Mouse (Mus musculus): ENCODE measurements around the gene Chac1. TPM values are rescaled to one million over a fixed set of nuclear protein-coding genes. Genes with fewer than 3 reads are reported as not detected.

The Chac1 gene
- polyA plus RNA-seq, 2 experiments from 2014 or later: not detected

GRCm38 (mm10) chr2:119328546-119328945 is 22.5 kb upstream of the Chac1 start:
- ATAC-seq: no peak

GRCm38 (mm10) chr2:119329123-119329817 is 21.8 kb upstream of the Chac1 start:
- ATAC-seq: no peak

- ATAC-seq: no peak
Observed at GRCm38 (mm10) chr2:119330795-119331194, 20.2 kb upstream of the Chac1 start.

- no peak for ATAC-seq
Observed at GRCm38 (mm10) chr2:119332177-119332661, 18.8 kb upstream of the Chac1 start.

- ATAC-seq: no peak
Observed at GRCm38 (mm10) chr2:119334135-119334534, 16.9 kb upstream of the Chac1 start.

- ATAC-seq: no peak
Observed at GRCm38 (mm10) chr2:119334964-119335525, 16.0 kb upstream of the Chac1 start.

GRCm38 (mm10) chr2:119335535-119335934 is 15.5 kb upstream of the Chac1 start:
- no peak for ATAC-seq

GRCm38 (mm10) chr2:119336002-119336401 is 15.0 kb upstream of the Chac1 start:
- no peak for ATAC-seq

GRCm38 (mm10) chr2:119336470-119336869 is 14.6 kb upstream of the Chac1 start:
- ATAC-seq: no peak

- peak; percentile 87 for ATAC-seq
Observed at GRCm38 (mm10) chr2:119337425-119338265, 13.4 kb upstream of the Chac1 start.

GRCm38 (mm10) chr2:119344537-119345138 is 6.4 kb upstream of the Chac1 start:
- ATAC-seq: no peak

- ATAC-seq: no peak
Observed at GRCm38 (mm10) chr2:119353707-119354106, 2.7 kb downstream of the Chac1 start.

GRCm38 (mm10) chr2:119355089-119355488 is 4.1 kb downstream of the Chac1 start:
- ATAC-seq: no peak

GRCm38 (mm10) chr2:119355651-119356050 is 4.6 kb downstream of the Chac1 start:
- no peak for ATAC-seq

GRCm38 (mm10) chr2:119356310-119356709 is 5.3 kb downstream of the Chac1 start:
- no peak for ATAC-seq

GRCm38 (mm10) chr2:119356805-119357204 is 5.8 kb downstream of the Chac1 start:
- no peak for ATAC-seq

- no peak for ATAC-seq
Observed at GRCm38 (mm10) chr2:119358249-119358648, 7.2 kb downstream of the Chac1 start.

- no peak for ATAC-seq
Observed at GRCm38 (mm10) chr2:119359721-119360291, 8.8 kb downstream of the Chac1 start.

GRCm38 (mm10) chr2:119364969-119365368 is 13.9 kb downstream of the Chac1 start:
- ATAC-seq: no peak

GRCm38 (mm10) chr2:119367346-119367745 is 16.3 kb downstream of the Chac1 start:
- ATAC-seq: no peak

GRCm38 (mm10) chr2:119370116-119370515 is 19.1 kb downstream of the Chac1 start:
- no peak for ATAC-seq

- no peak for ATAC-seq
Observed at GRCm38 (mm10) chr2:119377286-119377685, 26.3 kb downstream of the Chac1 start.

- ATAC-seq: no peak
Observed at GRCm38 (mm10) chr2:119377826-119378225, 26.8 kb downstream of the Chac1 start.
